Mouse (Mus musculus) MEL (cell line): ENCODE data around the gene Aldh3b3. TPM values are rescaled to one million over a fixed set of nuclear protein-coding genes. Genes with fewer than 3 reads are reported as not detected.

Experiments used
- DNase-seq: peaks from one replicate; pipeline ENCODE4 v3.0.0; 2011; ENCODE audit warnings: low read depth, low spot score
- H3K27ac ChIP-seq: 2 replicates; pipeline ENCODE4 v1.5.1; 2012; ENCODE audit warnings: low read depth, mild to moderate bottlenecking, control low read depth, low read length, moderate library complexity; ENCODE audit not compliant: control insufficient read depth
- H3K27me3 ChIP-seq, 2 experiments: fragments of 150-350 bp in 1 of 2; sonication (generic) in 1 of 2; 2 replicates each; pipeline ENCODE4 v1.6.1; 2012; ENCODE audit warnings: low read length in 2 of 2, mild to moderate bottlenecking in 2 of 2, improper control_type of control experiment in 1 of 2, moderate library complexity in 1 of 2; ENCODE audit not compliant: insufficient read depth in 2 of 2, control insufficient read depth in 1 of 2
- H3K36me3 ChIP-seq, 2 experiments: 2 replicates each; pipeline ENCODE4 v1.6.1; 2012 to 2014; ENCODE audit warnings: low read length in 2 of 2, improper control_type of control experiment in 1 of 2, inconsistent platforms in 1 of 2, mild to moderate bottlenecking in 1 of 2; ENCODE audit not compliant: insufficient read depth in 2 of 2, control insufficient read depth in 1 of 2
- H3K4me1 ChIP-seq, 2 experiments: fragments of 150-350 bp in 1 of 2; sonication (generic) in 1 of 2; 2 replicates each; pipeline ENCODE4 v1.6.1; 2012; ENCODE audit warnings: low read length in 2 of 2, improper control_type of control experiment in 1 of 2, mild to moderate bottlenecking in 1 of 2; ENCODE audit not compliant: insufficient read depth in 2 of 2, control insufficient read depth in 1 of 2
- H3K4me3 ChIP-seq, 2 experiments: fragments of 150-350 bp in 1 of 2; sonication (generic) in 1 of 2; 2 replicates each; pipeline ENCODE4 v1.5.1; 2012; ENCODE audit warnings: low read depth in 2 of 2, low read length in 2 of 2, mild to moderate bottlenecking in 2 of 2, moderate library complexity in 2 of 2, control low read depth in 1 of 2, improper control_type of control experiment in 1 of 2; ENCODE audit not compliant: control insufficient read depth in 1 of 2, insufficient read depth in 1 of 2
- H3K79me2 ChIP-seq: 2 replicates; pipeline ENCODE4 v1.6.1; 2012; ENCODE audit warnings: mild to moderate bottlenecking, low read length, moderate library complexity; ENCODE audit not compliant: control insufficient read depth, poor library complexity, insufficient read depth
- H3K9ac ChIP-seq: 2 replicates; pipeline ENCODE4 v1.6.1; 2012; ENCODE audit warnings: low read depth, mild to moderate bottlenecking, control low read depth, low read length, moderate library complexity; ENCODE audit not compliant: control insufficient read depth, poor library complexity, severe bottlenecking
- H3K9me3 ChIP-seq: fragments of 150-350 bp; sonication (generic); replicated peaks from 2 replicates; pipeline ENCODE4 v1.6.1; 2012; ENCODE audit warnings: mild to moderate bottlenecking, low read length, improper control_type of control experiment, moderate library complexity; ENCODE audit not compliant: insufficient read depth
- BHLHE40 ChIP-seq: IDR thresholded peaks from 2 replicates; pipeline ENCODE4 v1.6.1; 2012; ENCODE audit warnings: low read depth, mild to moderate bottlenecking, inconsistent platforms, low read length, improper control_type of control experiment, borderline replicate concordance
- CHD2 ChIP-seq: IDR thresholded peaks from 2 replicates; pipeline ENCODE4 v1.6.1; 2011; ENCODE audit warnings: low read length, improper control_type of control experiment
- CTCF ChIP-seq, 3 experiments: IDR thresholded peaks in 2 of 3; conservative IDR thresholded peaks in 1 of 3; 2 replicates each; pipeline ENCODE4 v1.5.1; 2011 to 2012; ENCODE audit warnings: low read length in 3 of 3, low read depth in 2 of 3, mild to moderate bottlenecking in 2 of 3, improper control_type of control experiment in 1 of 3, inconsistent platforms in 1 of 3, mixed read lengths in 1 of 3, moderate library complexity in 1 of 3; ENCODE audit not compliant: control insufficient read depth in 1 of 3, insufficient read depth in 1 of 3, poor library complexity in 1 of 3, severe bottlenecking in 1 of 3
- ELF1 ChIP-seq: IDR thresholded peaks from 2 replicates; pipeline ENCODE4 v1.6.1; 2014; ENCODE audit warnings: low read depth, mild to moderate bottlenecking, inconsistent platforms, low read length, improper control_type of control experiment, moderate library complexity
- EP300 ChIP-seq, 2 experiments: IDR thresholded peaks; 2 replicates each; pipeline ENCODE4 v1.6.1; 2011; ENCODE audit warnings: improper control_type of control experiment in 2 of 2, low read length in 2 of 2, low read depth in 1 of 2, mild to moderate bottlenecking in 1 of 2
- ETS1 ChIP-seq: IDR thresholded peaks from 2 replicates; pipeline ENCODE4 v1.6.1; 2012; ENCODE audit warnings: low read depth, mild to moderate bottlenecking, inconsistent platforms, low read length, improper control_type of control experiment, moderate library complexity
- GABPA ChIP-seq: IDR thresholded peaks from 2 replicates; pipeline ENCODE4 v1.6.1; 2012; ENCODE audit warnings: low read depth, mild to moderate bottlenecking, inconsistent platforms, low read length, improper control_type of control experiment, moderate library complexity
- HCFC1 ChIP-seq: IDR thresholded peaks from 2 replicates; pipeline ENCODE4 v1.6.1; 2012; ENCODE audit warnings: low read depth, mild to moderate bottlenecking, inconsistent platforms, low read length, improper control_type of control experiment, moderate library complexity
- JUND ChIP-seq: IDR thresholded peaks from 2 replicates; pipeline ENCODE4 v1.6.1; 2011; ENCODE audit warnings: low read depth, mild to moderate bottlenecking, improper control_type of control experiment, low read length
- MAX ChIP-seq: IDR thresholded peaks from 2 replicates; pipeline ENCODE4 v1.6.1; 2011; ENCODE audit warnings: low read length, improper control_type of control experiment
- NRF1 ChIP-seq: IDR thresholded peaks from 2 replicates; pipeline ENCODE4 v1.6.1; 2014; ENCODE audit warnings: low read depth, mild to moderate bottlenecking, inconsistent platforms, low read length, improper control_type of control experiment, moderate library complexity; ENCODE audit not compliant: poor library complexity, insufficient read depth, severe bottlenecking
- POLR2A ChIP-seq, 2 experiments: IDR thresholded peaks; 2 replicates each; pipeline ENCODE4 v1.6.1; 2011 to 2012; ENCODE audit warnings: low read length in 2 of 2, mild to moderate bottlenecking in 2 of 2, control low read depth in 1 of 2, improper control_type of control experiment in 1 of 2, low read depth in 1 of 2, moderate library complexity in 1 of 2; ENCODE audit not compliant: control insufficient read depth in 1 of 2, insufficient read depth in 1 of 2, poor library complexity in 1 of 2
- POLR2AphosphoS5 ChIP-seq: IDR thresholded peaks from 2 replicates; pipeline ENCODE4 v1.6.1; 2012; ENCODE audit warnings: low read depth, borderline replicate concordance, mild to moderate bottlenecking, inconsistent platforms, low read length, moderate library complexity, mixed read lengths
- UBTF ChIP-seq: IDR thresholded peaks from 2 replicates; pipeline ENCODE4 v1.6.1; 2012; ENCODE audit warnings: low read depth, mild to moderate bottlenecking, inconsistent platforms, low read length, improper control_type of control experiment, moderate library complexity, borderline replicate concordance; ENCODE audit not compliant: insufficient read depth
- USF1 ChIP-seq: IDR thresholded peaks from 2 replicates; pipeline ENCODE4 v1.6.1; 2014; ENCODE audit warnings: low read depth, mild to moderate bottlenecking, inconsistent platforms, low read length, improper control_type of control experiment, moderate library complexity
- ZKSCAN1 ChIP-seq: IDR thresholded peaks from 2 replicates; pipeline ENCODE4 v1.6.1; 2012; ENCODE audit warnings: low read depth, mild to moderate bottlenecking, inconsistent platforms, low read length, improper control_type of control experiment, moderate library complexity
- polyA plus RNA-seq, 2 experiments: library from polyadenylated mRNA; stranded (reverse) in 1 of 2; unstranded in 1 of 2; fragments of >175 nt in 1 of 2; fragments of >200 nt in 1 of 2; gene quantifications; 2 replicates each; pipeline versions ENCODE4 v1.2.1 to v1.2.4; 2012; ENCODE audit warnings: low replicate concordance in 2 of 2, low read depth in 1 of 2; ENCODE audit not compliant: insufficient read length in 2 of 2, insufficient read depth in 1 of 2, missing spikeins in 1 of 2
- total RNA-seq: library from RNA; depleted of rRNA; stranded (reverse); fragments of 300-350 nt; gene quantifications from 2 replicates; pipeline ENCODE4 v1.2.3, GENCODE M21; 2012

Gene Aldh3b3
- total and polyA plus RNA-seq, 3 experiments = not detected

DNA sequence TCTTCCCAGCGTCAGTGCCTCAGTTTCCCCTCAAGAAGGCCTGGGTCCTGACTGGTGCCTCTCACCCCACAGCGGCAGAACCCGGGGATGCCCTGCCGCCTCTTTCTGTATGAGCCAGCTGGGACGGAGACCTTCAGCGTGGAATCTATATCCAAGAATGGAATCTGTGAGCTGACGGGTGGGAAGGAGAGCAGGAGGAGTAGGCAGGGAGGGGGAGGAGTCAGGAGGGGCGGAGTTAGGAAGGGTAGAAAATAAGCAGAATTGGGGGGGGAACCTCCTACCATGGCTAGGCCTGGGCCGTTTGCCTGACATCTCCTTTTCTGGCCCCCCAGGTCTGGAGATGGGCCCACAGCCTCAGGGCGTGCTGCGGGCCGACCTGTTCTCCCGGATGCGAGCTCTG, 29.6 kb downstream of the Aldh3b3 start:
- peaks cover 0 to 8% of the 10 kb centered on the region in 2 experiments; a peak in 2 of 4 replicates for H3K4me1 ChIP-seq
- no peak overlapping the region for H3K4me3 ChIP-seq
- DNase-seq = no peak
- no peak overlapping the region for H3K27ac ChIP-seq
- TF ChIP-seq ELF1 (no peak), MAX (no peak), ZKSCAN1 (no peak), NRF1 (no peak), POLR2A (IDR thresholded peaks at IDR 0.05; ENCODE audit: control insufficient read depth in 1 of 2, insufficient read depth in 1 of 2, low read depth in 1 of 2, low read length in 2 of 2, poor library complexity in 1 of 2) (no peak), EP300 (IDR thresholded peaks at IDR 0.05; ENCODE audit: low read depth in 1 of 2, low read length in 2 of 2) (no peak), GABPA (no peak), JUND (no peak), ETS1 (no peak), UBTF (no peak), HCFC1 (no peak), POLR2AphosphoS5 (no peak)
- no peak overlapping the region for H3K9ac ChIP-seq
- H3K36me3 ChIP-seq = no peaks in the 10 kb centered on the region; a peak in 1 of 4 replicates
- no peaks in the 10 kb centered on the region for H3K9me3 ChIP-seq
- no peaks in the 10 kb centered on the region for H3K79me2 ChIP-seq
- H3K27me3 ChIP-seq = peaks cover 0 to 2% of the 10 kb centered on the region in 2 experiments; a peak in 1 of 4 replicates

GRCm38 (mm10) chr19:3988750-3989149, 30.3 kb downstream of the Aldh3b3 start:
- TF ChIP-seq NRF1 = no peak
- TF ChIP-seq CHD2 = no peak
- TF ChIP-seq CTCF (IDR thresholded peaks at IDR 0.05 in 2 of 3, conservative IDR thresholded peaks at IDR 0.05 in 1 of 3; ENCODE audit: control insufficient read depth in 1 of 3, insufficient read depth in 1 of 3, low read depth in 2 of 3, low read length in 3 of 3, poor library complexity in 1 of 3, severe bottlenecking in 1 of 3) = peak; percentile 27 to 45 (median 38)
- no peak for TF ChIP-seq BHLHE40
- TF ChIP-seq USF1 = no peak
- TF ChIP-seq GABPA = no peak
- no peak for TF ChIP-seq POLR2A (IDR thresholded peaks at IDR 0.05; ENCODE audit: control insufficient read depth in 1 of 2, insufficient read depth in 1 of 2, low read depth in 1 of 2, low read length in 2 of 2, poor library complexity in 1 of 2)
- TF ChIP-seq, all 39 proteins: peak for 1
- peak; percentile 32 for DNase-seq
- H3K27ac ChIP-seq = no peak overlapping the region

More at GRCm38 (mm10) chr19:3988750-3989149, 30.3 kb downstream of the Aldh3b3 start:
- H3K9ac ChIP-seq = no peak overlapping the region
- H3K4me1 ChIP-seq = peaks cover 0 to 8% of the 10 kb centered on the region in 2 experiments; a peak in 2 of 4 replicates
- H3K79me2 ChIP-seq = no peaks in the 10 kb centered on the region
- H3K4me3 ChIP-seq = no peak overlapping the region
- no peaks in the 10 kb centered on the region for H3K9me3 ChIP-seq
- no peaks in the 10 kb centered on the region; a peak in 1 of 4 replicates for H3K36me3 ChIP-seq
- H3K27me3 ChIP-seq = peaks cover 2 to 4% of the 10 kb centered on the region in 2 experiments; a peak in 3 of 4 replicates
